Mouse (Mus musculus) forebrain, embryonic 14.5 days (tissue): ENCODE measurements around the gene Vdr. TPM values are rescaled to one million over a fixed set of nuclear protein-coding genes. Genes with fewer than 3 reads are reported as not detected.
A peak's percentile ranks its signal among the peaks of the same experiment; 100 is the strongest.

ENCODE experiments used
- ATAC-seq: fragments of 200-750 bp; cut with Nextera tagmentation; 2 replicates; pipeline ENCODE4 v1.8.0; 2017; ENCODE audit warnings: mild to moderate bottlenecking, moderate library complexity
- DNase-seq: peaks from one replicate; pipeline ENCODE4 v3.0.0-alpha.2; 2015; ENCODE audit warnings: low spot score
- H3K27ac ChIP-seq: fragments of 300-500 bp; sonication (generic); 2 replicates; pipeline ENCODE4 v1.5.1; 2014; ENCODE audit warnings: low read depth, mild to moderate bottlenecking, control low read depth, low read length, moderate library complexity
- H3K27me3 ChIP-seq: fragments of 300-500 bp; sonication (generic); replicated peaks from 2 replicates; pipeline ENCODE4 v1.6.1; 2014; ENCODE audit warnings: low read length, control low read depth, mixed read lengths; ENCODE audit not compliant: control insufficient read depth, insufficient read depth
- H3K36me3 ChIP-seq: fragments of 300-500 bp; sonication (generic); 2 replicates; pipeline ENCODE4 v1.6.1; 2014; ENCODE audit warnings: low read length, control low read depth; ENCODE audit not compliant: control insufficient read depth, insufficient read depth
- H3K4me1 ChIP-seq: fragments of 300-500 bp; sonication (generic); 2 replicates; pipeline ENCODE4 v1.6.1; 2014; ENCODE audit warnings: antibody characterized with exemption, low read length, control low read depth; ENCODE audit not compliant: control insufficient read depth, insufficient read depth
- H3K4me2 ChIP-seq: fragments of 300-500 bp; sonication (generic); 2 replicates; pipeline ENCODE4 v1.6.1; 2014; ENCODE audit warnings: mild to moderate bottlenecking, control low read depth, low read length
- H3K4me3 ChIP-seq: fragments of 300-500 bp; sonication (generic); 2 replicates; pipeline ENCODE4 v1.5.1; 2014; ENCODE audit warnings: low read depth, low read length, control low read depth
- H3K9ac ChIP-seq: fragments of 300-500 bp; sonication (generic); 2 replicates; pipeline ENCODE4 v1.6.1; 2014; ENCODE audit warnings: mild to moderate bottlenecking, low read length, control low read depth, moderate library complexity
- H3K9me3 ChIP-seq: fragments of 300-500 bp; sonication (generic); replicated peaks from 2 replicates; pipeline ENCODE4 v1.6.1; 2016; ENCODE audit warnings: low read length, control low read depth, mixed read lengths; ENCODE audit not compliant: control insufficient read depth
- WGBS: fragments of 180-500 bp; shearing (Covaris S2); extraction: QIAGEN DNeasy Blood & Tissue Kit; methylation state at CpG from one replicate; pipeline ENCODE4 v1.1.7; 2014; 5-methylcytosine and 5-hydroxymethylcytosine counted together
- polyA plus RNA-seq: library from polyadenylated mRNA; unstranded; fragments of >200 nt; fragmentation: Nextera tagmentation; extraction: Ambion mirVana; gene quantifications from 2 replicates; pipeline ENCODE4 v1.2.1, GENCODE M21; 2014

Vdr gene
- polyA plus RNA-seq, 1 experiment from 2014 or later: 0.20 TPM

DNA sequence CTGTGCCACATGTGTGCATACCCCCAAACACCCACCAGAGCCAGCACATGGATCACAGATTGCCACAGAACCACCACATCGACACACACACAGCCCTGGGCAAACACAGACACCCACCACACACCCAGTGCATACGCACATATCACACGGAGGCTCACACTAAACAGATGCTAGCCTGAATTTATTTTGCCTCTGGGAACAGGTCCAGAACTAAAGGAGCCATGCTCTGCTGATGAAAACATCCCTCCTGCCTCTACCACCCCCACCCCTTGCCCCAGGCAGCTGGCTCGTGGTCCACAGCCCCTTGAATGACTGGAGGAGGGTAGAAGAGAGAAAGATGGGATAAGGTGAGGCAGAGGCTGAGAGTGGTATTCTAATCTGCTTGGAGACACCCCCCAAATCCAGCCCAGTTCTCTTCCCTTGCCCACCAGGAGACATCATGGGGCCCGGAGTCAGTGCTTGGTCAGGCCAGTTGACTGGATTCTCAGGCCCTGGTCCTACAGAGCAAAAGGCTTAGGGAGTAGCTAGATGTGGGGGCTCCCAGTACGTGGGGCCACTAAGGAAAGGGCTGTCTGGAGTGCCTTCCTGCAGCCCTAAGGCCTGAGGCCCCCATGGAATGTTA lies 82.1 kb downstream of the Vdr start:
- Histone ChIP-seq H3K36me3 (no peaks in the 10 kb centered on the region), H3K9me3 (no peaks in the 10 kb centered on the region), H3K4me2 (0 out of 2 replicates have a peak overlapping the region, but pooled peaks have one; percentile 2), H3K9ac (no peak overlapping the region), H3K4me3 (no peak overlapping the region), H3K27ac (no peak overlapping the region), H3K4me1 (peaks cover 42% of the 10 kb centered on the region), H3K27me3 (no peaks in the 10 kb centered on the region)
- no peak for ATAC-seq
- peak; percentile 48 for DNase-seq
- 51% methylated on average over 6 of the region's 6 CpGs for WGBS

DNA sequence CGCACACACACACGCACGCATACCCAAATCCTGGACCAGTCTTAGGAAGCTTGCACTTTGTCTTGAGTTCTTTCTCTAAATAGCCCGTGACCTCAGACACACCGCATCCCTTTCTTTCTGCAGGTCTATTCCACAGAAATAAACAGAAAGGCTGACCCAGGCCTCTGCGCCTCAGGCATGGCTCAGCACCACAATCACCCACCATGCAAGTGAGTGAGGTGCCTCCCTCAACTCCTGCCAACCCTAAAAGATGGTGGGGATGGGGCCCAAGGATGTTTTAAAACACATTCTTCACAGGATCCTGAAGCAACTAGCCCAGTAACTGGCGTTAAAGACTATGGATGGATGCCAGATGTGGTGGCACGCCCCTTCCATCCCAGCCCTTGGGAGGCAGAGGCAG lies 83.0 kb downstream of the Vdr start:
- no peaks in the 10 kb centered on the region for H3K27me3 ChIP-seq
- WGBS: 88% methylated on average over 8 of the region's 8 CpGs

GRCm38 (mm10) chr15:97826588-97827261 lies 83.7 kb downstream of the Vdr start:
- no peaks in the 10 kb centered on the region for H3K27me3 ChIP-seq
- ATAC-seq (no peak), DNase-seq (no peak)
- H3K4me2 ChIP-seq: no peak overlapping the region
- no peaks in the 10 kb centered on the region for H3K36me3 ChIP-seq
- H3K9ac ChIP-seq: no peak overlapping the region
- no peak overlapping the region for H3K27ac ChIP-seq
- no peak overlapping the region for H3K4me3 ChIP-seq
- no peaks in the 10 kb centered on the region for H3K9me3 ChIP-seq
- peaks cover 47% of the 10 kb centered on the region for H3K4me1 ChIP-seq
- WGBS: 74% methylated on average over 5 of the region's 5 CpGs

More for the DNA sequence above, 83.0 kb downstream of the Vdr start:
- peaks cover 49% of the 10 kb centered on the region for H3K4me1 ChIP-seq
- DNase-seq (no peak), ATAC-seq (no peak)
- H3K4me3 ChIP-seq: no peak overlapping the region
- H3K36me3 ChIP-seq: no peaks in the 10 kb centered on the region
- H3K27ac ChIP-seq: no peak overlapping the region
- H3K4me2 ChIP-seq: no peak overlapping the region
- H3K9ac ChIP-seq: no peak overlapping the region
- H3K9me3 ChIP-seq: no peaks in the 10 kb centered on the region

GRCm38 (mm10) chr15:97825941-97826587 lies 84.4 kb downstream of the Vdr start:
- no peaks in the 10 kb centered on the region for H3K36me3 ChIP-seq
- H3K4me1 ChIP-seq: peaks cover 47% of the 10 kb centered on the region
- no peak overlapping the region for H3K27ac ChIP-seq
- DNase-seq: no peak
- peak overlapping the region; percentile 32; the same call in 1 of the 2 replicates for H3K4me2 ChIP-seq
- no peak for ATAC-seq
- H3K4me3 ChIP-seq: no peak overlapping the region
- H3K9ac ChIP-seq: peak overlapping the region; percentile 46
- WGBS: 54% methylated on average over 12 of the region's 12 CpGs
- no peaks in the 10 kb centered on the region for H3K27me3 ChIP-seq
- H3K9me3 ChIP-seq: no peaks in the 10 kb centered on the region

GRCm38 (mm10) chr15:97825071-97825940 lies 85.1 kb downstream of the Vdr start:
- Histone ChIP-seq H3K27me3 (no peaks in the 10 kb centered on the region), H3K27ac (0 out of 2 replicates have a peak overlapping the region, but pooled peaks have one; percentile 14), H3K9ac (peak overlapping the region; percentile 46), H3K4me2 (peak overlapping the region; percentile 32), H3K4me1 (peaks cover 44% of the 10 kb centered on the region), H3K4me3 (no peak overlapping the region), H3K9me3 (no peaks in the 10 kb centered on the region), H3K36me3 (no peaks in the 10 kb centered on the region)
- peak; percentile 36; the same call in 1 of the 2 replicates for ATAC-seq
- DNase-seq: peak; percentile 73
- 10% methylated on average over 29 of the region's 29 CpGs for WGBS

- Histone ChIP-seq H3K36me3 (no peaks in the 10 kb centered on the region), H3K9me3 (no peaks in the 10 kb centered on the region), H3K4me2 (no peak overlapping the region), H3K4me1 (peaks cover 39% of the 10 kb centered on the region), H3K27me3 (no peaks in the 10 kb centered on the region), H3K4me3 (no peak overlapping the region), H3K27ac (0 out of 2 replicates have a peak overlapping the region, but pooled peaks have one; percentile 9), H3K9ac (0 out of 2 replicates have a peak overlapping the region, but pooled peaks have one; percentile 7)
- no peak for DNase-seq
- WGBS: 90% methylated on average over 6 of the region's 6 CpGs
- ATAC-seq: no peak
These were observed 86.4 kb downstream of the Vdr start for GRCm38 (mm10) chr15:97824042-97824441.

DNA sequence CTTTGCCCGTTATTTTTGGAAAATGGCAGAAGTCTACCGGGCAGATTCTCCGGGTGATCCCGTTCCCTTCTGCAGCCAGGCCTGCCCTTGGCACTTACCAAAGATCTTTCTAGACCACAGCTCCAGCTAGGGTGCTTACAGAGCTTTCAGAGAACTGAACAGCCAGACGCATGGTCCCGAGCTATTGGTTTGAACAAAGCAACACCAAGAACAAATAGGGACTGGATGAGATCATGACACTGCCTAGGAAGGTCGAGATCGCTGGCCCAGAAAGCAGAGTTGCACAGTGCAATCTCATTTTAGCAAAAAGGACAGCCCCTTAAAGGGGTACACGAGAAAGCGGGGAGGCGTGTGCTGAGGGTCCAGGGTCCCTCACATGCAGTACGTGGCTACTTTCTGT lies 87.0 kb downstream of the Vdr start:
- Histone ChIP-seq H3K27ac (no peak overlapping the region), H3K4me1 (peaks cover 33% of the 10 kb centered on the region), H3K36me3 (no peaks in the 10 kb centered on the region), H3K4me2 (no peak overlapping the region), H3K9ac (no peak overlapping the region), H3K27me3 (no peaks in the 10 kb centered on the region), H3K4me3 (no peak overlapping the region), H3K9me3 (no peaks in the 10 kb centered on the region)
- WGBS: 66% methylated on average over 12 of the region's 12 CpGs
- DNase-seq: no peak
- ATAC-seq: no peak

GRCm38 (mm10) chr15:97822545-97823228 lies 87.7 kb downstream of the Vdr start:
- H3K9me3 ChIP-seq: no peaks in the 10 kb centered on the region
- no peak overlapping the region; the same call in 1 of the 2 replicates for H3K27ac ChIP-seq
- no peaks in the 10 kb centered on the region for H3K27me3 ChIP-seq
- WGBS: 51% methylated on average over 12 of the region's 12 CpGs
- H3K9ac ChIP-seq: no peak overlapping the region
- H3K36me3 ChIP-seq: no peaks in the 10 kb centered on the region
- H3K4me3 ChIP-seq: no peak overlapping the region
- DNase-seq: no peak
- peaks cover 29% of the 10 kb centered on the region for H3K4me1 ChIP-seq
- no peak overlapping the region for H3K4me2 ChIP-seq
- no peak for ATAC-seq
